Mouse (Mus musculus): Measurements from ENCODE around the gene 1700123O20Rik. TPM values are rescaled to one million over a fixed set of nuclear protein-coding genes. Genes with fewer than 3 reads are reported as not detected.

The 1700123O20Rik gene
- total RNA-seq, 2 experiments from 2014 or later, result 15.4 to 15.5 TPM

- DNase-seq, result no peak
These were observed 7.2 kb upstream of the 1700123O20Rik start for GRCm38 (mm10) chr14:54678657-54679304.

- DNase-seq, result no peak
These were observed 3.6 kb upstream of the 1700123O20Rik start for GRCm38 (mm10) chr14:54682396-54682795.

GRCm38 (mm10) chr14:54685471-54685870 lies 545 bp upstream of the 1700123O20Rik start:
- DNase-seq, result no peak

- peak; percentile 100 for DNase-seq
These were observed 617 bp downstream of the 1700123O20Rik start, which contains the start of gene Acin1 for GRCm38 (mm10) chr14:54686522-54687143. TSS of gene Acin1 (minus strand) at chr14:54686931.

- no peak for DNase-seq
These were observed 1.2 kb downstream of the 1700123O20Rik start for GRCm38 (mm10) chr14:54687251-54687650.

GRCm38 (mm10) chr14:54695042-54695441 lies 9.0 kb downstream of the 1700123O20Rik start:
- no peak for DNase-seq

- DNase-seq, result no peak
These were observed 10.7 kb downstream of the 1700123O20Rik start for GRCm38 (mm10) chr14:54696752-54697151.

- no peak for DNase-seq
These were observed 12.7 kb downstream of the 1700123O20Rik start, which contains the start of gene Gm29776 for GRCm38 (mm10) chr14:54698733-54699132. TSS of gene Gm29776 (minus strand) at chr14:54698833.

- DNase-seq, result no peak
These were observed 13.6 kb downstream of the 1700123O20Rik start for GRCm38 (mm10) chr14:54699586-54699985.

GRCm38 (mm10) chr14:54701298-54701697 lies 15.3 kb downstream of the 1700123O20Rik start:
- DNase-seq, result peak; percentile 75 to 90

- no peak for DNase-seq
These were observed 17.2 kb downstream of the 1700123O20Rik start for GRCm38 (mm10) chr14:54703207-54703606.

- DNase-seq, result no peak
These were observed 19.8 kb downstream of the 1700123O20Rik start for GRCm38 (mm10) chr14:54705844-54706243.

GRCm38 (mm10) chr14:54706589-54707320 lies 20.7 kb downstream of the 1700123O20Rik start:
- DNase-seq, result no peak

GRCm38 (mm10) chr14:54709054-54709453 lies 23.0 kb downstream of the 1700123O20Rik start:
- DNase-seq, result no peak

GRCm38 (mm10) chr14:54712074-54712473 lies 26.1 kb downstream of the 1700123O20Rik start, which contains the start of gene Cebpe:
TSS of gene Cebpe (minus strand) at chr14:54712174.
- DNase-seq, result no peak

GRCm38 (mm10) chr14:54712861-54713260 lies 26.8 kb downstream of the 1700123O20Rik start:
- peak; percentile 34 to 52 for DNase-seq

GRCm38 (mm10) chr14:54714121-54714520 lies 28.1 kb downstream of the 1700123O20Rik start:
- DNase-seq, result peak; percentile 77 to 85

GRCm38 (mm10) chr14:54714617-54715081 lies 28.6 kb downstream of the 1700123O20Rik start:
- no peak for DNase-seq

- no peak for DNase-seq
These were observed 29.4 kb downstream of the 1700123O20Rik start for GRCm38 (mm10) chr14:54715402-54715801.

- no peak for DNase-seq
These were observed 34.0 kb downstream of the 1700123O20Rik start for GRCm38 (mm10) chr14:54720041-54720440.

GRCm38 (mm10) chr14:54720654-54721350 lies 34.8 kb downstream of the 1700123O20Rik start:
- peak in 1 of 2 experiments; percentile 41 for DNase-seq

- no peak for DNase-seq
These were observed 35.7 kb downstream of the 1700123O20Rik start for GRCm38 (mm10) chr14:54721711-54722110.
